Mouse (Mus musculus) ES-E14 (cell line): ENCODE data around the gene Hivep3.

ENCODE experiments used
- CHD2 ChIP-seq: IDR thresholded peaks from 2 replicates; pipeline ENCODE4 v1.6.1; 2014; ENCODE audit warnings: mild to moderate bottlenecking, low read depth, low read length, inconsistent platforms
- HCFC1 ChIP-seq: IDR thresholded peaks from 2 replicates; pipeline ENCODE4 v1.6.1; 2012; ENCODE audit warnings: low read length, inconsistent platforms, borderline replicate concordance; ENCODE audit not compliant: insufficient read depth
- MAFK ChIP-seq: IDR thresholded peaks from 2 replicates; pipeline ENCODE4 v1.6.1; 2014; ENCODE audit warnings: mild to moderate bottlenecking, low read depth, low read length, inconsistent platforms; ENCODE audit not compliant: insufficient read depth
- ZC3H11A ChIP-seq: IDR thresholded peaks from 2 replicates; pipeline ENCODE4 v1.6.1; 2012; ENCODE audit warnings: low read depth, mild to moderate bottlenecking, inconsistent platforms, low read length, borderline replicate concordance
- ZNF384 ChIP-seq: IDR thresholded peaks from 2 replicates; pipeline ENCODE4 v1.6.1; 2012; ENCODE audit warnings: low read depth, low read length, inconsistent platforms

- no peak for TF ChIP-seq HCFC1
- TF ChIP-seq CHD2 = no peak
- TF ChIP-seq MAFK = no peak
- TF ChIP-seq ZNF384 = no peak
- TF ChIP-seq ZC3H11A = no peak
These were observed 169.7 kb downstream of the Hivep3 start for GRCm38 (mm10) chr4:119903328-119903727.
